Mouse (Mus musculus): ENCODE measurements around the gene Cd79b. TPM values are rescaled to one million over a fixed set of nuclear protein-coding genes. Genes with fewer than 3 reads are reported as not detected.

The Cd79b gene
- polyA plus RNA-seq, 1 experiment from 2014 or later = 4.4 TPM

DNA sequence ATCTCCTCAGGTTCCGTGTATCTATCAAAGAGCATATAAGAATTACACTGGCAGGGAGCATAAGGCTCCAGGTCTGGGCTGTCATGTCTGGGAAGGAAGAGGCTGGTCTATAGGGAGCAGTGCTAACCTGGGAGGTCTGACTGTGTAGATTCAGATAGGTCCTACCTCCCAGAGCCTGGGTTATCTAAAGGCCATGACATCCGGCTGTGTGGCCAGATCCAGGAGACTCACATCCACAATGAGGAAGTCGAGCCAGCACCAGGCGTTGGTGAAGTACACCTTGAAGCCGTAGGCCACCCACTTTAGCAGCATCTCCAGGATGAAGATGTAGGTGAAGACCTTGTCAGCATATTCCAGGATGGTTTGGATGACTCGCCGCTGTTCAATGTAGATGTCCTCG, 11.9 kb upstream of the Cd79b start:
- ATAC-seq = no peak
- no peak overlapping the region for H3K9ac ChIP-seq (ENCODE audit: low read depth, low read length)
- no peaks in the 10 kb centered on the region for H3K27me3 ChIP-seq (replicated peaks; ENCODE audit: control insufficient read depth, insufficient read depth, low read length)
- no peaks in the 10 kb centered on the region for H3K9me3 ChIP-seq (ENCODE audit: control insufficient read depth, low read length)
- no peaks in the 10 kb centered on the region for H3K36me3 ChIP-seq (ENCODE audit: control insufficient read depth, insufficient read depth, low read length)
- no peak overlapping the region for H3K4me2 ChIP-seq (ENCODE audit: low read depth, low read length)
- WGBS = 87% methylated on average over 8 of the region's 8 CpGs
- no peak overlapping the region for H3K4me3 ChIP-seq (ENCODE audit: low read length)
- no peak overlapping the region for H3K27ac ChIP-seq (ENCODE audit: low read length)
- H3K4me1 ChIP-seq (ENCODE audit: control insufficient read depth, insufficient read depth, low read length) = no peaks in the 10 kb centered on the region

DNA sequence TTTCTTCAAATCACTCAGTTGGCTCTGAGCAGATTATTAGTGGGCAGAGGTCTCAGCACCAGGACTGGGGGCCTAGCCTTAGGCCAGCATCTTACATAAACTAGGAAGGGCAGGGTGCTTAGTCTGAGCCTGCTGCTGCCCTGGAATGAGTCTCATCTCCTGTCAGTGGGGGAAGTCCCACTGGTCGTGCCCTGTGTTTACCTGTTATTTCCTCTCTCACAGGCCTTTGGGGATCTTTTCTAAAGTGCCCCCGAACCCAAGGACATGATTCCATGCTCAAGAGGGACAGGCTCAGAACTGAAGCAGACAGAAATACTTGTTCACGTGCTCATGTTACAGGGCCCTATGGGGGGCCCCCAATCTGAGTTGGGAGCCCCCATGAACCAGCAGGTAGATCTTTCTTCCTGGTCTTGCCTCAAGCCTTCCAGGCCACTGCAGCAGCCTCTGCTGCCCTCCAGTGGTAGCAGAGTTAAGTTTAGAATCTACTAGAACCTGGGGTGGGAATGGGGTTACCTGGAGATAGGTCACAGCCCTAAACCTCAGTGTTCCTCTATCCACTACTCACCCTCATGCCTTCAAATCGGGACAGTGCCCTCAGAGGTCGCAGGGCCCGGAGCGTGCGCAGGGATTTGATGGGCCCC, 11.1 kb upstream of the Cd79b start:
- Histone ChIP-seq H3K4me3 (ENCODE audit: low read length) (no peak overlapping the region), H3K4me1 (ENCODE audit: control insufficient read depth, insufficient read depth, low read length) (no peaks in the 10 kb centered on the region), H3K4me2 (ENCODE audit: low read depth, low read length) (no peak overlapping the region), H3K27me3 (replicated peaks; ENCODE audit: control insufficient read depth, insufficient read depth, low read length) (no peaks in the 10 kb centered on the region), H3K27ac (ENCODE audit: low read length) (no peak overlapping the region), H3K9ac (ENCODE audit: low read depth, low read length) (0 out of 2 replicates have a peak overlapping the region, but pooled peaks have one; percentile 5), H3K9me3 (ENCODE audit: control insufficient read depth, low read length) (no peaks in the 10 kb centered on the region), H3K36me3 (ENCODE audit: control insufficient read depth, insufficient read depth, low read length) (no peaks in the 10 kb centered on the region)
- 0 out of 2 replicates have a peak, but pooled peaks have one; percentile 43 for ATAC-seq
- 63% methylated on average over 8 of the region's 8 CpGs for WGBS

GRCm38 (mm10) chr11:106324858-106325257, 10.3 kb upstream of the Cd79b start:
- no peaks in the 10 kb centered on the region for H3K4me1 ChIP-seq (ENCODE audit: control insufficient read depth, insufficient read depth, low read length)

DNA sequence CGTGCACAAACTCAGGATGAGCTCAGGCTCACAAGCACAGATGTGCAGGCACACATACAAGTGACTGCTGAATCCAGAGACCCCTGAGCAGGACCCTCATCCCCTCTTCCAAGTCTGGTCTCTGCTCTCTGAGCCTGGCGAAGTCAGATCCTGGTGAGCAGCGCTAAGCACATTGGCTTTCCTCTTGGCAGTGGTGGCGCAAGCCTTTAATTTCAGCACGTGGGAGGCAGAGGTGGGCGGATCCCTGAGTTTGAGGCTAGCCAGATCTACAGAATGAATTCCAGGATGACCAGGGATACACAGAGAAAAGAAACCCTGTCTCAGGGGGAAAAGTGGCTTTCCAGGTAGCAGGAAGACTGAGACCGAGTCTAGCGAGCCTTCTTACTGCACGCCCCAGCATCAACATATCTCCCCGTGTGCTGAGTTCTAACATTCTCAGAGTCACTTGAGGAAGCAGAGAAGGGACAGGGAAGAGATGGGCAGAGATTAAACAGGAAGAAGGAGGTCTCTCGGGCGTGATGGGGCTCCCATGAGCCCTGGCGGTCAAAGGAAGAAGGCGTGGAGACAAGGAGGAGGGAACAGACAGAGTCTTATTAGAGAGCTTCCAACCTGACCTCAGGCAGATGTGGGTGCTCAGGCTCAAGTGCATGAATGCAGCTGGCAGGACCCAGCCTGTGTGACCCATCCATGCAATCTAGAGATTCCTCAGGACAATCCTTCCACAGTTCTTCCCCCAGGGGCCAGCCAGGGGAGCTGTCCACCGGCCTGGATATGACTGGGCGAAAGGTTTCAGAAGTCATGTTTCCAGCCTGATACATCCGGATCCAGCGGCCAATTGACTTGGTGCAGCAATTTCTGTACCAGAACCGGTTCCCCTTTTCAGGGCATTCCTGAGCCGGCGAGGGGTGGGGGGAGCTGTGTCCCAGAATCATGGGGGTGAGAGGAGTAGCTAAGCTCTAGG, 4.1 kb upstream of the Cd79b start:
- no peak overlapping the region for H3K9ac ChIP-seq (ENCODE audit: low read depth, low read length)
- ATAC-seq = no peak
- no peak overlapping the region for H3K4me3 ChIP-seq (ENCODE audit: low read length)
- H3K27me3 ChIP-seq (replicated peaks; ENCODE audit: control insufficient read depth, insufficient read depth, low read length) = no peaks in the 10 kb centered on the region
- peaks cover 14% of the 10 kb centered on the region for H3K4me1 ChIP-seq (ENCODE audit: control insufficient read depth, insufficient read depth, low read length)
- H3K9me3 ChIP-seq (ENCODE audit: control insufficient read depth, low read length) = no peaks in the 10 kb centered on the region
- H3K27ac ChIP-seq (ENCODE audit: low read length) = peak overlapping the region; percentile 30
- H3K36me3 ChIP-seq (ENCODE audit: control insufficient read depth, insufficient read depth, low read length) = no peaks in the 10 kb centered on the region
- 59% methylated on average over 21 of the region's 21 CpGs for WGBS
- no peak overlapping the region for H3K4me2 ChIP-seq (ENCODE audit: low read depth, low read length)

More at GRCm38 (mm10) chr11:106324858-106325257, 10.3 kb upstream of the Cd79b start:
- Histone ChIP-seq H3K9ac (ENCODE audit: low read depth, low read length) (peak overlapping the region; percentile 10; the same call in 1 of the 2 replicates), H3K4me3 (ENCODE audit: low read length) (no peak overlapping the region), H3K9me3 (ENCODE audit: control insufficient read depth, low read length) (no peaks in the 10 kb centered on the region), H3K27me3 (replicated peaks; ENCODE audit: control insufficient read depth, insufficient read depth, low read length) (no peaks in the 10 kb centered on the region), H3K4me2 (ENCODE audit: low read depth, low read length) (no peak overlapping the region), H3K36me3 (ENCODE audit: control insufficient read depth, insufficient read depth, low read length) (no peaks in the 10 kb centered on the region), H3K27ac (ENCODE audit: low read length) (no peak overlapping the region)
- WGBS = 72% methylated on average over 5 of the region's 5 CpGs
- ATAC-seq = no peak

- WGBS = 74% methylated on average over 7 of the region's 7 CpGs
- Histone ChIP-seq H3K27me3 (replicated peaks; ENCODE audit: control insufficient read depth, insufficient read depth, low read length) (no peaks in the 10 kb centered on the region), H3K9ac (ENCODE audit: low read depth, low read length) (no peak overlapping the region), H3K36me3 (ENCODE audit: control insufficient read depth, insufficient read depth, low read length) (no peaks in the 10 kb centered on the region), H3K4me3 (ENCODE audit: low read length) (no peak overlapping the region), H3K4me2 (ENCODE audit: low read depth, low read length) (no peak overlapping the region), H3K27ac (ENCODE audit: low read length) (no peak overlapping the region), H3K4me1 (ENCODE audit: control insufficient read depth, insufficient read depth, low read length) (peaks cover 18% of the 10 kb centered on the region), H3K9me3 (ENCODE audit: control insufficient read depth, low read length) (no peaks in the 10 kb centered on the region)
- ATAC-seq = no peak
These were observed 3.2 kb upstream of the Cd79b start for GRCm38 (mm10) chr11:106317801-106318200.

DNA sequence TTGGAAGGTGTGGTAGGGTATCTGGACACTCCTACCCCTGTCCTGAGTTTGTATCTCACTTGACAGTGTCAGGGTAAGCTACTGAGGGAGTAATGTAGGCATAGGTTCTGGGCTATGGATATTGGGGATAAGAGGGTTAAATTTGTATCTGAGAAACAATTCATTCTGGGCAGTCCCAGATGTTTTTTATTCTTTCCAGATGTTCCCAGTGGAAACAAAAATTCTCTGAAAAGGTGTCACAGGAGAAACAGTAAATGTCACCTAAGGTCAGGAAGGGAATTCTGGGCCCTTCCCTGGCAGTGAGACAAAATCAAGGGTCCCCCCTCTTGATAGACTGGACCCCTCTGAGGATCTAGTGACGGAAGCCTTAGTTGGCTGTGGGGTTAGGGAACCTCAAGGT, 1.9 kb upstream of the Cd79b start:
- H3K27me3 ChIP-seq (replicated peaks; ENCODE audit: control insufficient read depth, insufficient read depth, low read length) = no peaks in the 10 kb centered on the region
- peaks cover 18% of the 10 kb centered on the region for H3K4me1 ChIP-seq (ENCODE audit: control insufficient read depth, insufficient read depth, low read length)
- H3K27ac ChIP-seq (ENCODE audit: low read length) = no peak overlapping the region
- no peak overlapping the region for H3K9ac ChIP-seq (ENCODE audit: low read depth, low read length)
- H3K36me3 ChIP-seq (ENCODE audit: control insufficient read depth, insufficient read depth, low read length) = no peaks in the 10 kb centered on the region
- no peak for ATAC-seq
- no peak overlapping the region for H3K4me3 ChIP-seq (ENCODE audit: low read length)
- no peak overlapping the region for H3K4me2 ChIP-seq (ENCODE audit: low read depth, low read length)
- 71% methylated on average over 1 of the region's 1 CpGs for WGBS
- no peaks in the 10 kb centered on the region for H3K9me3 ChIP-seq (ENCODE audit: control insufficient read depth, low read length)

- Histone ChIP-seq H3K4me3 (ENCODE audit: low read length) (no peak overlapping the region), H3K27ac (ENCODE audit: low read length) (no peak overlapping the region; the same call in 1 of the 2 replicates), H3K27me3 (replicated peaks; ENCODE audit: control insufficient read depth, insufficient read depth, low read length) (no peaks in the 10 kb centered on the region), H3K4me1 (ENCODE audit: control insufficient read depth, insufficient read depth, low read length) (peaks cover 14% of the 10 kb centered on the region), H3K36me3 (ENCODE audit: control insufficient read depth, insufficient read depth, low read length) (no peaks in the 10 kb centered on the region), H3K4me2 (ENCODE audit: low read depth, low read length) (no peak overlapping the region), H3K9me3 (ENCODE audit: control insufficient read depth, low read length) (no peaks in the 10 kb centered on the region), H3K9ac (ENCODE audit: low read depth, low read length) (peak overlapping the region; percentile 27; the same call in 1 of the 2 replicates)
- peak; percentile 69 for ATAC-seq
- 57% methylated on average over 5 of the region's 5 CpGs for WGBS
These were observed 1.0 kb downstream of the Cd79b start for GRCm38 (mm10) chr11:106313533-106313932.

GRCm38 (mm10) chr11:106310123-106310522, 4.4 kb downstream of the Cd79b start:
- Histone ChIP-seq H3K36me3 (ENCODE audit: control insufficient read depth, insufficient read depth, low read length) (no peaks in the 10 kb centered on the region), H3K27me3 (replicated peaks; ENCODE audit: control insufficient read depth, insufficient read depth, low read length) (no peaks in the 10 kb centered on the region), H3K4me3 (ENCODE audit: low read length) (no peak overlapping the region), H3K9ac (ENCODE audit: low read depth, low read length) (no peak overlapping the region), H3K27ac (ENCODE audit: low read length) (no peak overlapping the region), H3K9me3 (ENCODE audit: control insufficient read depth, low read length) (no peaks in the 10 kb centered on the region), H3K4me1 (ENCODE audit: control insufficient read depth, insufficient read depth, low read length) (peaks cover 13% of the 10 kb centered on the region), H3K4me2 (ENCODE audit: low read depth, low read length) (no peak overlapping the region)
- WGBS = 74% methylated on average over 5 of the region's 5 CpGs
- ATAC-seq = no peak

DNA sequence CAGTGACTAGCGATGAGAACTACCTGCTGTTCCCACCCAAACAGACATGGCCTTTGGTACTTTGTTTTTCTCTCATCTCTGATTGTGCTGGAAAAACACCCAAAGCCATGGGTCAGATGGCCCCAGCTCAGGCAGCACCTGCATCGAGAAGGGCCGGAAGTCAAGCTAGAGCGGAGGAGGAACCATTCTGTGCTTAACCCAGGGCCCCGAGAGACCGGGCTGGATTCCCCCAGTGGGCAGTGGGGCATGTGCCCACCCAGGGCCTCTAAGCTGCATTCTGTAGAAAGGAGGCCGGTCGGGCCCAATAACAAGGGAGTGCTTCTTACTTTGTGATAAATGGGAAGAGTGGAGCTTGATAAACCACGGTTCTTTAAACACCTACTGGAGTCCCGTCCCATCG, 6.4 kb downstream of the Cd79b start:
- WGBS = 81% methylated on average over 11 of the region's 11 CpGs
- Histone ChIP-seq H3K27ac (ENCODE audit: low read length) (no peak overlapping the region), H3K4me1 (ENCODE audit: control insufficient read depth, insufficient read depth, low read length) (no peaks in the 10 kb centered on the region), H3K4me3 (ENCODE audit: low read length) (no peak overlapping the region), H3K36me3 (ENCODE audit: control insufficient read depth, insufficient read depth, low read length) (no peaks in the 10 kb centered on the region), H3K27me3 (replicated peaks; ENCODE audit: control insufficient read depth, insufficient read depth, low read length) (no peaks in the 10 kb centered on the region), H3K9me3 (ENCODE audit: control insufficient read depth, low read length) (no peaks in the 10 kb centered on the region), H3K9ac (ENCODE audit: low read depth, low read length) (no peak overlapping the region), H3K4me2 (ENCODE audit: low read depth, low read length) (no peak overlapping the region)
- no peak for ATAC-seq

Data from intestine, embryonic 16.5 days (tissue).